Mouse (Mus musculus): ENCODE measurements at regions not wholly inside any gene's neighbourhood (a gene's known extent, or its start where the extent isn't known, plus 50 kb on each side); places are given as distances from the start of the nearest gene placed in this dataset.

- no peak overlapping the region for H3K27ac ChIP-seq (ENCODE audit: low read depth, low read length)
- no peaks in the 10 kb centered on the region for H3K9me3 ChIP-seq (ENCODE audit: low read length)
- ATAC-seq (ENCODE audit: low FRiP score): no peak
- TF ChIP-seq CTCF (IDR thresholded peaks at IDR 0.05): peak; percentile 43
- no peak overlapping the region for H3K4me3 ChIP-seq (ENCODE audit: low read depth, low read length)
- no peak for DNase-seq (ENCODE audit: low spot score)
- H3K36me3 ChIP-seq (ENCODE audit: insufficient read depth, low read length): no peaks in the 10 kb centered on the region
- no peaks in the 10 kb centered on the region for H3K27me3 ChIP-seq (ENCODE audit: insufficient read depth, low read length)
- no peak overlapping the region for H3K4me2 ChIP-seq (ENCODE audit: low read depth, low read length, poor library complexity, severe bottlenecking)
- 50% methylated on average over 2 of the region's 2 CpGs for WGBS
- H3K9ac ChIP-seq (replicated peaks; ENCODE audit: low read length, poor library complexity, severe bottlenecking): no peak overlapping the region
- no peaks in the 10 kb centered on the region for H3K4me1 ChIP-seq (ENCODE audit: insufficient read depth, low read length)
Observed at GRCm38 (mm10) chr4:135013932-135014331, 83.2 kb downstream of the Syf2 start.

- WGBS: 28% methylated on average over 8 of the region's 8 CpGs
- Histone ChIP-seq H3K36me3 (ENCODE audit: insufficient read depth, low read length) (no peaks in the 10 kb centered on the region), H3K27ac (ENCODE audit: low read depth, low read length) (no peak overlapping the region), H3K4me1 (ENCODE audit: insufficient read depth, low read length) (no peaks in the 10 kb centered on the region), H3K4me3 (ENCODE audit: low read depth, low read length) (no peak overlapping the region), H3K9me3 (ENCODE audit: low read length) (no peaks in the 10 kb centered on the region), H3K9ac (replicated peaks; ENCODE audit: low read length, poor library complexity, severe bottlenecking) (no peak overlapping the region), H3K27me3 (ENCODE audit: insufficient read depth, low read length) (no peaks in the 10 kb centered on the region), H3K4me2 (ENCODE audit: low read depth, low read length, poor library complexity, severe bottlenecking) (no peak overlapping the region)
- no peak for DNase-seq (ENCODE audit: low spot score)
- TF ChIP-seq CTCF (IDR thresholded peaks at IDR 0.05): peak; percentile 70
- ATAC-seq (ENCODE audit: low FRiP score): no peak
Observed at GRCm38 (mm10) chr4:135018018-135018417, 87.3 kb downstream of the Syf2 start.

GRCm38 (mm10) chr4:135019120-135019519, 88.4 kb downstream of the Syf2 start:
- no peak overlapping the region for H3K27ac ChIP-seq (ENCODE audit: low read depth, low read length)
- no peak overlapping the region for H3K9ac ChIP-seq (replicated peaks; ENCODE audit: low read length, poor library complexity, severe bottlenecking)
- no peak overlapping the region for H3K4me3 ChIP-seq (ENCODE audit: low read depth, low read length)
- H3K9me3 ChIP-seq (ENCODE audit: low read length): no peaks in the 10 kb centered on the region
- 66% methylated on average over 2 of the region's 2 CpGs for WGBS
- no peak for ATAC-seq (ENCODE audit: low FRiP score)
- DNase-seq (ENCODE audit: low spot score): no peak
- H3K36me3 ChIP-seq (ENCODE audit: insufficient read depth, low read length): no peaks in the 10 kb centered on the region
- no peaks in the 10 kb centered on the region for H3K27me3 ChIP-seq (ENCODE audit: insufficient read depth, low read length)
- H3K4me1 ChIP-seq (ENCODE audit: insufficient read depth, low read length): no peaks in the 10 kb centered on the region
- no peak for TF ChIP-seq CTCF (IDR thresholded peaks at IDR 0.05)
- H3K4me2 ChIP-seq (ENCODE audit: low read depth, low read length, poor library complexity, severe bottlenecking): no peak overlapping the region

GRCm38 (mm10) chr4:135020262-135020991, 89.7 kb downstream of the Syf2 start:
- Histone ChIP-seq H3K36me3 (ENCODE audit: insufficient read depth, low read length) (no peaks in the 10 kb centered on the region), H3K9ac (replicated peaks; ENCODE audit: low read length, poor library complexity, severe bottlenecking) (no peak overlapping the region), H3K9me3 (ENCODE audit: low read length) (no peaks in the 10 kb centered on the region), H3K4me3 (ENCODE audit: low read depth, low read length) (no peak overlapping the region), H3K27ac (ENCODE audit: low read depth, low read length) (no peak overlapping the region), H3K27me3 (ENCODE audit: insufficient read depth, low read length) (no peaks in the 10 kb centered on the region), H3K4me1 (ENCODE audit: insufficient read depth, low read length) (no peaks in the 10 kb centered on the region), H3K4me2 (ENCODE audit: low read depth, low read length, poor library complexity, severe bottlenecking) (no peak overlapping the region)
- 86% methylated on average over 8 of the region's 8 CpGs for WGBS
- ATAC-seq (ENCODE audit: low FRiP score) (no peak), DNase-seq (ENCODE audit: low spot score) (no peak)
- no peak for TF ChIP-seq CTCF (IDR thresholded peaks at IDR 0.05)

GRCm38 (mm10) chr4:135023200-135023599, 92.5 kb downstream of the Syf2 start:
- 90% methylated on average over 5 of the region's 5 CpGs for WGBS
- H3K9me3 ChIP-seq (ENCODE audit: low read length): no peaks in the 10 kb centered on the region
- no peaks in the 10 kb centered on the region for H3K27me3 ChIP-seq (ENCODE audit: insufficient read depth, low read length)
- no peak overlapping the region for H3K27ac ChIP-seq (ENCODE audit: low read depth, low read length)
- peak; percentile 44 for TF ChIP-seq CTCF (IDR thresholded peaks at IDR 0.05)
- no peaks in the 10 kb centered on the region for H3K36me3 ChIP-seq (ENCODE audit: insufficient read depth, low read length)
- DNase-seq (ENCODE audit: low spot score): no peak
- H3K9ac ChIP-seq (replicated peaks; ENCODE audit: low read length, poor library complexity, severe bottlenecking): no peak overlapping the region
- H3K4me2 ChIP-seq (ENCODE audit: low read depth, low read length, poor library complexity, severe bottlenecking): no peak overlapping the region
- no peak for ATAC-seq (ENCODE audit: low FRiP score)
- H3K4me1 ChIP-seq (ENCODE audit: insufficient read depth, low read length): no peaks in the 10 kb centered on the region
- no peak overlapping the region for H3K4me3 ChIP-seq (ENCODE audit: low read depth, low read length)

GRCm38 (mm10) chr4:135025802-135026201, 94.7 kb upstream of the Runx3 start:
- 65% methylated on average over 18 of the region's 18 CpGs for WGBS
- H3K4me3 ChIP-seq (ENCODE audit: low read depth, low read length): no peak overlapping the region
- no peak overlapping the region for H3K9ac ChIP-seq (replicated peaks; ENCODE audit: low read length, poor library complexity, severe bottlenecking)
- no peaks in the 10 kb centered on the region for H3K4me1 ChIP-seq (ENCODE audit: insufficient read depth, low read length)
- H3K27ac ChIP-seq (ENCODE audit: low read depth, low read length): no peak overlapping the region
- H3K27me3 ChIP-seq (ENCODE audit: insufficient read depth, low read length): no peaks in the 10 kb centered on the region
- no peaks in the 10 kb centered on the region for H3K9me3 ChIP-seq (ENCODE audit: low read length)
- DNase-seq (ENCODE audit: low spot score) (peak; percentile 6), ATAC-seq (ENCODE audit: low FRiP score) (no peak)
- H3K4me2 ChIP-seq (ENCODE audit: low read depth, low read length, poor library complexity, severe bottlenecking): no peak overlapping the region
- no peaks in the 10 kb centered on the region for H3K36me3 ChIP-seq (ENCODE audit: insufficient read depth, low read length)
- no peak for TF ChIP-seq CTCF (IDR thresholded peaks at IDR 0.05)
